Mouse (Mus musculus): ENCODE data around the gene Galnt16.
A peak's percentile ranks its signal among the peaks of the same experiment; 100 is the strongest.

Galnt16 gene

GRCm38 (mm10) chr12:80602432-80602831, 84.4 kb downstream of the Galnt16 start:
- DNase-seq: no peak

DNA sequence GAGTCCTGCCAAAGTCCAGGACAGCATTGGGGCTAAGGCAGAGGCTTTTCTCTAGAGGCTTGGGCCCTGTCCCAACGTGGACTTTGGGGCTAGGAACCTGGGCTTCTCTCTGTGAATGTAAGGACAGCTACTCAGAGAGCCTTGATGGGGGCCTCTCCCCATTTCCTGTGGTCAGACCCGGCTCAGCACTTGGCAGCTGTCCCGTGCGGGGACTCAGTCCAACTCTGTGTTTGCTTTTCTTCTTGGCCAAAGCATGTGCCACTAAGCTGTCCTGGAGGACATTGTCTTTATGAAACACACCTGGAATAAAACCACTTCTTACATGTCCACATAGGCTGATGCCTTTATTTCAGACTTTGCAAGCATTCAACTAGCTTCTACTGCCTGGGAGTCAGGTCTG, 85.5 kb downstream of the Galnt16 start:
- DNase-seq: no peak

GRCm38 (mm10) chr12:80604218-80604617, 86.1 kb downstream of the Galnt16 start:
- no peak for DNase-seq

- DNase-seq: no peak
These were observed 90.5 kb downstream of the Galnt16 start for GRCm38 (mm10) chr12:80608576-80608975.

DNA sequence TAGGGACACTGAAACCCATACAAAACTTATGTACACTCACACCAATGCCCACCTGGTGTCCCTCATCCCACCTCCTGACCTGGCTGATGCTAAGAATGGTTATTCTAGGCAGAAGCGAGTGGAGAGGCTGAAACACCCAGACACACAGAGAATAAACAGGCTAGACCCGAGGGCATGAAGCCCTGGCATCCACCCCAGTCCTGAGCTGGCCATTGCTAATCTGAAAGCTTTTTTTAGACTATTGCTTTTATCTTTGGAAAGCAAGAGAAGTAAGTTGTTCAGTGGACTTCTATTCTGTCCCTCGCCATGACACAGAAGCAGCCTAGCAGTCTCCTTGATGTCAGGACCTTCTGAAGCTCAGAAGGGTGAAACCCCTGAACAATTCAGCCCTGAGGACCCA, 91.9 kb downstream of the Galnt16 start:
- no peak for DNase-seq

GRCm38 (mm10) chr12:80612113-80612791, 94.2 kb downstream of the Galnt16 start:
- DNase-seq: no peak

DNA sequence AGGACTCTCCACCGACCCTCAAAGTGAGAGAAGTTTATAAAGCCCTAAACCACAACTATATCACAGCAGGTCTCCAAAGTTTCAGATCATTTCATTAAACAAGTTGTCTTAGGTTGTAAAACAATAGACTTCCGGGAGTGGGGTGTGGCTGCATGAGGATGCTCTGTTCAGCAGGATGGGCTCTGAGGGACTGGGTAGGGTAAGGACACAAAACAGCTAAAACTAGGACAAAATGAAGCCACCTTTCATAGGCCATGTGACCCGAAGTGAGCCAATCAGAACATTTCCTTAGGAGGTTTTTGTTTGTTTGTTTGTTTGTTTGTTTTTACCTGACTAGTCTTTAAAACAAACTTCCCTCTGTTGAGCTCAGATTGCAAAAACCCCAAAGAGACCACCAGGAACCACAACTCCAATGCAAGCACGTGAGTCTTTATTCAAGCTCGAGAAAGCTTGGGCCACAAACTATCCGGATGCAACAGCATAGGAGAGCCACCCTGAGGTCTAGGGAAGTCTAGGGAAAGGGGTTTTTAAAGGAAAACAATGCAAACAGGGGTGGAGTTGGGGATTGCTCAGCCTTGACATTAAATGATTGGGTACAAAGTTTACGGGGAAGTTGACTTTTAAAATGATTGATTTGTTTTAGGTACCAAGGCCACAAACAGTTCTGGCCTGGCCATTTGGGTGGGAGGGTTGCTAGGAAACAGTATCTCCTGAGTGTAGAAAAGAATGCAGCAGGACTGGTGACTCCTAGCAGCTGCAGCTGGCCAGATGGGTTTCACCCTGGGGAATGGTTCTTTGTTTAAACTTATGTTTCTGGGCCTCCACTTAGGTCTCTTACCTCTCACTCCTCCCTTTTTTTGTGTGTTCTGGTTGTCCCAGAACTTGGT, 97.5 kb downstream of the Galnt16 start:
- DNase-seq: no peak

DNA sequence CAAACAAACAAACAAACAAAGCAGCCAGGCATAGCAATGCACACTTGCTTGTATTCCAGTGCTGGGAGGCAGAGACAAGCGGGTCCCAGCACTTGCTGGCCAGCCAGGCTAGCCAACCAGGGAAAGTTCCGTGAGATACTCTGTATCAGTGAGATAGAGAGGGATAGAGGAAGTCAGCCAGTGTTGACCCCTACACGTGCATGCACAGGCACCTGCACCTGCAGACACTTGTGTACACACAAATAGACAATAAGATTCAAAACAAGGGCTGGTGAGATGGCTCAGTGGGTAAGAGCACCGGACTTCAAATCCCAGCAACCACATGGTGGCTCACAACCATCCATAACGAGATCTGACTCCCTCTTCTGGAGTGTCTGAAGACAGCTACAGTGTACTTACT, 102.4 kb downstream of the Galnt16 start:
- DNase-seq: no peak

GRCm38 (mm10) chr12:80631790-80632189, 113.7 kb downstream of the Galnt16 start:
- DNase-seq: no peak

DNA sequence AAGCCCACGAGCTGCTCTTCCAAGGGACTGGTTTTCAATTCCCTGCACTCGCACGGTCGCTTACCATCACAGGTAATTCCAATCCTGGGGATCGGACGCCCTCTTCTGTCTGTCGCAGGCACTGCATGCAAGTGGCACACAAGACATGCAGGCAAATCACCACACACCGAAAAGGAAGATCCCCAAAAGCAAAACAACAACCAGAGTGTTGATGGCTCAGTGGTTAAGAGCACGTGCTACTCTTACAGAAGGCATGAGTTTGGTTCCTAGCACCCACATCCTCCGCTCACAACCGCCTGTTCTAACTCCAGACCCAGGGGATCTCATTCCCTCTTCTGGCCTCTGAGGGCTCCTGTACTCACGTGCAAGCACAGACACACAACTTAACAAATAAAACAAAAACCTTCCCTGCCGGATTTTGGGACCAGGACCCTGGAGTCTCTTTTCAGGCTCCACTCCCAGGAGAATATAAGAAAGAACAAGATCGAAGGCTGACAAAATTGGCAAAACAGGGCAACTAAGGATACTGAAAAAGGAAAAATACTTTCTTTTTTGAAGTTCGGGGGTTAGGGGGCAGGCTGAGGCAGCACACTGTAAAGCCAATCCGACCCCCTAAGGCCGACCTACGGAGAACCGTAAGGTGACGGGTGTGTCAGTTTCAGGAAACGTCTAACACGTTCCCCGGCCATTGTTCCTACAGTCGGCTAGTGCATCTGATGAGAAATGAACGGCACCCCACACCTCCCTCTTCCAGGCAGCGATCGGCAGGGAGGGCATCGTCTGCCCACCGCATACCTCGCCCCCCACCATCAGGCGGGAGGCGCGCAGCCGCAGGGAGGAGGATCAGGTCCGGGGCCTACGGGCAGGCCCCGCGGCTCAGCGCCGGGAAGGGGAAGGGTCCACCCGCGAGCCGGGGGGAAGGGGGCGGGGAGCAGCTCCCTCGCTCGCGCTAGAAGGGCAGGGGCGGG, 124.9 kb downstream of the Galnt16 start:
- peak; percentile 81 for DNase-seq

DNA sequence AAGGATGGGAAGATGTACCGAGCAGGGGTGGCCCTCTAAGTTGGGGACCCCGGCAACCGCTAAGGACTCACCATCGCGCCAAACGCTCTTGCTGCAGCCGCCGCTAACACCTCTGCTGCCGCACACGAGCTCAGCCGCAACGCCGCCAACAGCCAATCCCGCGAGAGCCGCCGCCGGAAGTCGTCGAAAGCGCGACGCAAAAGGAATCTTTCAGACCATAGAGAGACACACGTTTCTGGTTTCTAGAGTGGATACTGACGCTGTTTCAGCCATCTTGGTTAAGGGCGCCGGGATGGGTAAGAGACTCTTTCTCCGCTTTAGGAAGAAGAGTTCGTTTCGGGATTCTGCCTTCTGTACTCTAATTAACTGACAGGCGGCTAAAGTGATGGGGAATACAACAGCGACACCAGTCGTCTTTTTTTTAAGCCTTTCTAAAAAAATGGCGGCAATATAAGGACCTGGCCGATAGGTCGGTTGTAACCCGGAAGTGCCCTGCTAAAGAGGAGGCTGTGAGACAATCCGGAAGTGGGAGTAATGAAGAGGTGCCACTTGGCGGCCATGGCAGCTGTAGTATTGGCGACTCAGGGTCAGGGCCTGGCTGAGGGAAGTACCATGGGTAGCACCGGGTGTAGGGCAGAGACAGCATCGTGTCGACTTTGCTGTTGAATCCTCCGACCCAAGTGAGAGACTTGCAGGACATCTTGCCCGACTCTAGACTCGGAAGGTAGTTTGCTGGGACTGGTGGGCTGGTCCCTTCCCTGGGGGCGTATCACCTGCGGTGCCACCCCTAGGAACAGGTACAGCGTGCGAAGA, 125.8 kb downstream of the Galnt16 start, which contains the start of the genes Slc39a9 and Erh:
Gene Slc39a9 (plus strand): TSS at position 191 of the 813 bp plus-strand sequence.
Gene Erh (minus strand): TSS at position 649 of the 813 bp plus-strand sequence.
- peak; percentile 92 for DNase-seq

DNA sequence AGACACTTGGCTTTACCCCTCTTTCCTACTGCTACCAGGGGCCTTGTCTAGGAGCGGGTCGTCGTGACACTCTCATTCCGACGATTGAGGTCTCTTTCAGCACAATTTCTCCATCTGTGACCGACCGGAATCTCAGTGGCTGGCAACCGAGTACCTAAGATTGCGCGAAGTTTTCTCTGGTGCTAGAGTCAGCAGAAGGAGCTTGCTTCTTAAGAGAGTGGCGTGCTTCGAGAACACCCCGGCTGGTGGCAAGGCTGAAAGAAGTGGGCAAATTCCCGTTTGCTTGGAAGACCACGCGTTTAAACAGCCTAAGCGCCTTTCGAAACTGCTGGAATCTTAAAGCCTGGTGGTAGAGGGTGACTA, 126.4 kb downstream of the Galnt16 start:
- DNase-seq: no peak

DNA sequence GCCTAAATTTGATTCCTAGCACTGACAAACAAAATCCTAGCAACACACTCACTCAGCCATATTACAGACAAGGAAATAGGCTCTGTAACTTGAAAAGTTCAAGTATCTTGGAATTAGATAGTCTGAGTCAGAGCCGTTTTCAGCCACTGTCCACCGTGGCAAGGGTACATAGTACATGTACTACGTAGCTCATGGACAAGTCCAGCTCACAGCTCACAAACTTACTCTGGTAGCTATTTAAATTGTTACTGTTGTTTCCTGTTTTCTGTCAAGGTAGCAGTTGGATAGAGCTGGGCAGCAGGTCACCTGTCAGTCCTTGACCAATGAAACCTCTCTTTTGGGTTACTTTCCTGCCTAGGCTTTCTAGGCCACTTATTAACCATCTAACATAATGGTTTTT, 128.3 kb downstream of the Galnt16 start:
- DNase-seq: no peak

GRCm38 (mm10) chr12:80653951-80654658, 136.0 kb downstream of the Galnt16 start:
- DNase-seq: no peak

DNA sequence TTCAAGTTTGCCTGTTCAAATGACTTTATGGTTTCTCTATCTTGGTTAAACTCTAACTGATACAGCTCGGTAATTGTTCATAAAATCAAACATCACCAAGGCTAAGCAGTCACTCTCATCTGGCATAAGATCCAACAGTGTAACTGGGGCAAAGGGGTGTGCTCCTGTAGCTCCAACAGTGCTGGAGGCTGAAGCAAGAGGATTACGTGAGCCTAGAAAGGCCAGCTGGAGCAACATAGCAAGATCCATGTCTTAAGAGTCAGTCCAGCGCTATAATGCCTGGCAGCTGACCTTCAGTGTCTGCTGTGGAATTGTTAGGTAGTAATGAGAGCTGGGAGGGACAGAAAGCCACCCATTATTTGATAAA, 136.6 kb downstream of the Galnt16 start:
- no peak for DNase-seq

DNA sequence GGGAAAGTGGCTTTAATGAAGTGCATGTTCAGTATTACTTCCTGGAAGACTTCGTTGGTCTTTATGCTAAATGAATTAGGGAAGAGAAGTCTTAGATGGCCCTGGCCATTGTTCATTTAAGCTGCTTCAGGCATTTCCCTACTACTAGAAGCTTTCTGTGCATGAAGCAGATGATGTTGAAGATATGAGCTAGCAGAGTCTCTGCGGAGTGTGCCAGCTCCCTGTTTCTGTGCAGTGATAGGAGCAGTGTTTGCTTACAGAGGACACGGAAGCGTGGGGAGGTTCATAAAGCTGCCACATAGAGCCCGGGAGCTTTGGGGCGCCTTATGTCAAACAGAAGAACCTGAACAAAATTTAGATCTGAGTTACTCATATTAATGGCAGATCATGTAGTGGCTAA, 140.6 kb downstream of the Galnt16 start:
- no peak for DNase-seq

GRCm38 (mm10) chr12:80662322-80662721, 144.2 kb downstream of the Galnt16 start:
- no peak for DNase-seq

DNA sequence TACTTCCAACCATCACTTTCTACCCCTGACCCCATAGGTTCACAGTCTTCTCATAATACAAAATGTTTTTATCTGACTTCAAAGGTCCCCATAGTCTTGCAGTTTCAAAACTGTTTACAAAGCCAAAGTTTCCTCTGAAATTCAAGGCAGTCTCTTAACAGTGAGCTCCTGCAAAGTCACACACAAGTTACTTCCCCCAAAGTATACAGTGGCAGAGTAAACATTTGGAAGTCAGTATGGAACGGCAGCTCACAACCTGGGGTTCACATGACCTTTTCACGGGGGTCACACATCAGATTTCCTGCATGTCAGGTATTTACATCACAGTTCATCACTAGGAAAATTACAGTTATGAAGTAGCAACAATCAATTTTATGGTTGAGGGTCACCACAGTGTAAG, 145.9 kb downstream of the Galnt16 start:
- no peak for DNase-seq

GRCm38 (mm10) chr12:80668391-80668790, 150.3 kb downstream of the Galnt16 start:
- no peak for DNase-seq

DNA sequence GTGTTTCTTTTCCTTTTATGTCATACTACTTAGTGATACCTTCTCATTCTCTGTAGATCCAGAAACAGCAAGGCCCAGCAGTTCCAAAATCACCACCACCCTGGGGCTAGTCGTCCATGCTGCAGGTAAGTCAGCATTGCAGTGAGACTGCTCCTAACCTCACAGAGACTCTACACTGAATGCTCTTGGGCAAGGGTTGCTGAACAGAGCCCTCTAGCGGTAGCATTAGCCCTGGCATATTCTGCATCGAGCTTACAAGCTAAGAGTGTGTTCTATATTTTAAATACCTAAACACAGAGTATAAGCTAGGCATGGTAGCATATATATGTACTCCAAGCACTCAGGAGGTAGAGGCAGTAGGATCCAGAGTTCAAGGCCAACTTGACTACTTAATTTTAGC, 155.1 kb downstream of the Galnt16 start:
- DNase-seq: peak; percentile 64
